Mouse (Mus musculus): Measurements from ENCODE around the gene Zfp287. TPM values are rescaled to one million over a fixed set of nuclear protein-coding genes. Genes with fewer than 3 reads are reported as not detected.

Gene Zfp287
- polyA plus RNA-seq, 1 experiment from 2014 or later: 15.1 TPM

GRCm38 (mm10) chr11:62695126-62695525 is 36.6 kb downstream of the Zfp287 start:
- WGBS: 94% methylated on average over 8 of the region's 8 CpGs
- ATAC-seq (ENCODE audit: low FRiP score, low read depth): no peak
- H3K36me3 ChIP-seq: no peaks in the 10 kb centered on the region
- no peak overlapping the region for H3K4me3 ChIP-seq
- H3K27ac ChIP-seq: no peak overlapping the region
- H3K27me3 ChIP-seq: no peaks in the 10 kb centered on the region
- H3K9me3 ChIP-seq: no peaks in the 10 kb centered on the region
- H3K4me1 ChIP-seq: no peaks in the 10 kb centered on the region
- H3K4me2 ChIP-seq (replicated peaks): no peak overlapping the region
- no peak overlapping the region for H3K9ac ChIP-seq

DNA sequence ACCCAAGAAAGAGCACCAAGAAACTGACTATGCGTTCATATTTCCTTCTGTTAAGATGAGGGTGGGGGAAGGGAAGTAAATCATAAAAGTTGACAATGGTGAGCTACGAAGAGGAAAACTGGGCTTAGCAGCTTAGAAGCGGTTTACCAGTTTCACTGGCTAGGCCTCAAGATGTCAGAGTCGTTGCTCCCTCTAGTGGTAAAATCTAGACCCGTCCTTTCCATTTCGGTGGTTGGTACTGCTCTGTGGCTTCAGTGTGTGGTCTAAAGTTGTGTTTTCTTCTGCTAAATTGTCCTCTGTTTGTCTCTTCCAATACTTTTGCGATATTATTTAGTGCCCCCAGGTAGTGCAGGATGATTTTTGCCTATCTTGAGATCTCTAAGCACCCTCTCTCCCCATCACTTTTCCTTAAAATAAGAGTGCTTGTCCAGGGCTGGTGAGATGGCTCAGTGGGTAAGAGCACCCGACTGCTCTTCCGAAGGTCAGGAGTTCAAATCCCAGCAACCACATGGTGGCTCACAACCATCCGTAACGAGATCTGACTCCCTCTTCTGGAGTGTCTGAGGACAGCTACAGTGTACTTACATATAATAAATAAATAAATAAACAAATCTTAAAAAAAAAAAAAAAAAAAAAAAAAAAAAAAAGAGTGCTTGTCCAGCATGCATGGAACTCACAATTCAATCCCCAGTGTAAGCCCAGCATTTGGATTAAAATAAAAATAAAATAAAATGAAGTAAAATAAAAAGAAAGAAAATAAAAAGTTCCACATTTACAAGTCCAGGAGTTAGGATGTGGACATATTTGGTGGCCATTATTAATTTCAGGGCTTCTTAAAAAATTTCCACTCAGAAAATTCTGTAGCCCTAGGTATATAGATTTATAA is 38.2 kb downstream of the Zfp287 start:
- 24% methylated on average over 11 of the region's 11 CpGs for whole genome bisulfite sequencing
- Histone ChIP-seq H3K27ac (no peak overlapping the region), H3K4me1 (no peaks in the 10 kb centered on the region), H3K9me3 (no peaks in the 10 kb centered on the region), H3K4me2 (replicated peaks) (no peak overlapping the region), H3K4me3 (no peak overlapping the region), H3K27me3 (no peaks in the 10 kb centered on the region), H3K36me3 (no peaks in the 10 kb centered on the region), H3K9ac (no peak overlapping the region)
- ATAC-seq (ENCODE audit: low FRiP score, low read depth): peak; percentile 72; the same call in 1 of the 2 replicates

DNA sequence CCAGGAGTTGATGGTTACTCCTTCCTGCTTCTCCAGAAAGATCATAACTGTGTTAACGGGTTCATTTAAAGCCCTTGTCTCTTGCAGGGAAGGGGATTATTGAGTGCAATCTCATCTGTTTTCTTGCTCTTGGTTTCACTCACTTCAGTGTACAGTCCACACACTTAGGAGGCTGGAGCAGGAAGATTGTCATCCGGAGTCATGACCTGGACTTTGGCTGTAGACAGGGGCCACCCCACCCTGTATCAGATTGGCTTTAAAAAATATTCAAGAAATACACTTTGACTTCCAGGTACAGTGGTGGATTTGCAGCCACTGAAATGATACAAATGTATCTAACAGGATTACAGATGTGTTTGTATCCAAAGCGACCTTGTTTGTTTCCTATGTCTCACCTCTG is 40.1 kb downstream of the Zfp287 start:
- no peaks in the 10 kb centered on the region for H3K27me3 ChIP-seq
- WGBS: 87% methylated on average over 3 of the region's 3 CpGs
- H3K4me1 ChIP-seq: no peaks in the 10 kb centered on the region
- no peak overlapping the region for H3K9ac ChIP-seq
- H3K36me3 ChIP-seq: no peaks in the 10 kb centered on the region
- no peak for ATAC-seq (ENCODE audit: low FRiP score, low read depth)
- H3K4me3 ChIP-seq: no peak overlapping the region
- no peak overlapping the region for H3K27ac ChIP-seq
- no peaks in the 10 kb centered on the region for H3K9me3 ChIP-seq
- no peak overlapping the region for H3K4me2 ChIP-seq (replicated peaks)

DNA sequence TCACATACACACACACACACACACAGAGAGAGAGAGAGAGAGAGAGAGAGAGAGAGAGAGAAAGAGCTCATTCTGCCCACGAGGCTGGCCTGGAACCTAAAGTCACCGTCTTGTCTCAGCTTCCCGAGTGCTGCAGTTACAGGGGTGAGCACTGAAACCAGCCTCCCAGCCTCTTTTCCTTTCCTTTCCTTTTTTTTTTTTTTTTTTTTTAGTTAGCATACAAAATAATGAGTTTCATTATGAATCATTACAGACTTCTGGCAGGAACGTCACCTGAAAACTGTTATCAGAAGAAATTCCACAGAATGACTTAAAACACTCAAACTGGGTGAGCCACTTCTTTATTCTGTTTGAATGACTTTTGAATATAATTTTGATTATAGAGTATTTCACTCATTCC is 51.8 kb downstream of the Zfp287 start:
- Histone ChIP-seq H3K27me3 (no peaks in the 10 kb centered on the region), H3K4me2 (replicated peaks) (no peak overlapping the region), H3K9me3 (no peaks in the 10 kb centered on the region), H3K4me1 (0 out of 2 replicates have a peak, but pooled peaks cover 3% of the 10 kb centered on the region), H3K27ac (no peak overlapping the region), H3K36me3 (no peaks in the 10 kb centered on the region), H3K4me3 (no peak overlapping the region), H3K9ac (no peak overlapping the region)
- ATAC-seq (ENCODE audit: low FRiP score, low read depth): no peak
- 82% methylated on average over 4 of the region's 4 CpGs for WGBS

- Histone ChIP-seq H3K27me3 (no peaks in the 10 kb centered on the region), H3K9me3 (no peaks in the 10 kb centered on the region), H3K9ac (no peak overlapping the region), H3K4me3 (no peak overlapping the region), H3K4me2 (replicated peaks) (no peak overlapping the region), H3K4me1 (0 out of 2 replicates have a peak, but pooled peaks cover 3% of the 10 kb centered on the region), H3K36me3 (no peaks in the 10 kb centered on the region), H3K27ac (no peak overlapping the region)
- 85% methylated on average over 7 of the region's 7 CpGs for WGBS
- no peak for ATAC-seq (ENCODE audit: low FRiP score, low read depth)
These were observed 52.8 kb downstream of the Zfp287 start for GRCm38 (mm10) chr11:62678778-62679354.

GRCm38 (mm10) chr11:62676290-62676596 is 55.5 kb downstream of the Zfp287 start:
- peak overlapping the region; percentile 50; the same call in 1 of the 2 replicates for H3K9ac ChIP-seq
- no peak overlapping the region for H3K4me3 ChIP-seq
- no peak for ATAC-seq (ENCODE audit: low FRiP score, low read depth)
- no peaks in the 10 kb centered on the region for H3K36me3 ChIP-seq
- 0 out of 2 replicates have a peak, but pooled peaks cover 3% of the 10 kb centered on the region for H3K4me1 ChIP-seq
- H3K9me3 ChIP-seq: no peaks in the 10 kb centered on the region
- no peak overlapping the region for H3K4me2 ChIP-seq (replicated peaks)
- 0 out of 2 replicates have a peak overlapping the region, but pooled peaks have one; percentile 55 for H3K27ac ChIP-seq
- H3K27me3 ChIP-seq: no peaks in the 10 kb centered on the region
- 92% methylated on average over 4 of the region's 4 CpGs for WGBS

DNA sequence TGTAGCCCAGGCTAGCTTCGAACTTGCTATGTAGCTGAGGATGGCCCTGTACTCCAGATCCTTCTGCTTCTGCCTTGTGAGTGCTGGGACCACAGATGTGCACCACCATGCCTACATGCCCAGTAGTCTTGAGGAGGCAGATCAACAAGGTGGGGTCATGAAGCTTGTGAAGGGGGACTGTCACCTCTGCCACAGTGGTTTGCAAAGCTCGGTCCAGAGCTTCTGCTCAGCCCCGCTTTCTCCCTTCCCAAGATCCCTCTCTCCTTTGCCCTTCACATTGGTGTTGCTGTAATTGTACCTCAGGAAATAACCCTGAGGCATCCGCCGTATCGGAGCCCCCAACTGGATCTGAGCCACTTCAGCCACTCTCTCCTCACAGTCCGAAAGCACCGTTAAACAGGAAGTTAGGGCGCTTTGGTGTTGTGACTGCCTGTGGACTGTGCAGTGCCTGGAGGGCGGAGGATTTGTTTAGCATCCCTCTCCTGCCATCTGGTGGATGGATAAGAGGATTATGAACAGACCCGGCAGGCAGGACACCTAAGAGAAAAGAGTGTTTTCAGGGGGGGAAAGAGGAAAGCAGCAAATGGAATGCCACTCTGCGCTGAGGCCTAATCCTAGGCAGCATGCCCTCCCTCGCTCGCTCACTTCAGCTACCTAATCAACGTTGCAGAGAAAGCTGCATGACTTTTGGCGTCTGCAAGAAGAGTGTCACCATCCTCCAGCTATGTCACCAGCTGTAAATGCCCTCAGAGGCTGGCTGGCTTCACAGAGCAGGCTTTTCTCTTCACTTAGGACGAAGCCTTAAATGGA is 56.0 kb downstream of the Zfp287 start:
- 17% methylated on average over 17 of the region's 17 CpGs for WGBS
- H3K9me3 ChIP-seq: no peaks in the 10 kb centered on the region

DNA sequence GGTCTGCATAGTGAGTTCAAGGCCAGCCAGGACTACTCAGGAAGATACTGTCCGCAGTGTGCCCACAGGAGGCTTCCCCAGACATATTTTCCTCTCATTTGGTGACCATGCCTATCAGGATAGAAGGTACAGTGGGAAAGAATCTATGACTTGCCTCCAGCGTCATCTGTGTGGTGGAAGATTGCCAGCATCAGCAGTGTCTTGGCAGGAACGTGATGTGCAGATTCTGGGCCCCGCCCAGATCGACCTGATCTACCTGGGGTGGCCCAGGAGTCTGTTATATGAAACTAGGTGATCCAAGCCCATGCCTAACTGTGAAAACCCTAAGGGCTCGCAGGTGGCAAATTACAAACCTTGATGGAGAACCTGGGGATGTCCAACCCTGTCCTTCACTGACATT is 61.7 kb downstream of the Zfp287 start:
- no peak for ATAC-seq (ENCODE audit: low FRiP score, low read depth)
- Histone ChIP-seq H3K4me1 (no peaks in the 10 kb centered on the region), H3K27me3 (no peaks in the 10 kb centered on the region), H3K4me2 (replicated peaks) (no peak overlapping the region), H3K27ac (no peak overlapping the region), H3K36me3 (peaks cover 25% of the 10 kb centered on the region), H3K9me3 (no peaks in the 10 kb centered on the region), H3K9ac (no peak overlapping the region), H3K4me3 (no peak overlapping the region)
- WGBS: 84% methylated on average over 6 of the region's 6 CpGs

More for the DNA sequence above, 56.0 kb downstream of the Zfp287 start:
- H3K27me3 ChIP-seq: no peaks in the 10 kb centered on the region
- H3K36me3 ChIP-seq: no peaks in the 10 kb centered on the region
- peak overlapping the region; percentile 67 for H3K9ac ChIP-seq
- ATAC-seq (ENCODE audit: low FRiP score, low read depth): peak; percentile 93
- H3K4me1 ChIP-seq: 0 out of 2 replicates have a peak, but pooled peaks cover 3% of the 10 kb centered on the region
- peak overlapping the region; percentile 55; the same call in 1 of the 2 replicates for H3K27ac ChIP-seq
- H3K4me2 ChIP-seq (replicated peaks): peak overlapping the region; percentile 62
- peak overlapping the region; percentile 33 for H3K4me3 ChIP-seq

- Histone ChIP-seq H3K4me1 (no peaks in the 10 kb centered on the region), H3K36me3 (peaks cover 30% of the 10 kb centered on the region), H3K27me3 (no peaks in the 10 kb centered on the region), H3K9ac (no peak overlapping the region), H3K4me2 (replicated peaks) (no peak overlapping the region), H3K9me3 (no peaks in the 10 kb centered on the region), H3K4me3 (no peak overlapping the region), H3K27ac (no peak overlapping the region)
- ATAC-seq (ENCODE audit: low FRiP score, low read depth): no peak
- WGBS: 76% methylated on average over 12 of the region's 12 CpGs
These were observed 62.2 kb downstream of the Zfp287 start for GRCm38 (mm10) chr11:62669471-62669870.

- 94% methylated on average over 5 of the region's 5 CpGs for WGBS
These were observed 62.7 kb downstream of the Zfp287 start for GRCm38 (mm10) chr11:62668986-62669385.

GRCm38 (mm10) chr11:62664250-62664649 is 67.5 kb downstream of the Zfp287 start:
- Histone ChIP-seq H3K36me3 (peaks cover 47% of the 10 kb centered on the region), H3K27me3 (no peaks in the 10 kb centered on the region), H3K4me3 (no peak overlapping the region), H3K9ac (no peak overlapping the region), H3K27ac (no peak overlapping the region), H3K9me3 (no peaks in the 10 kb centered on the region), H3K4me2 (replicated peaks) (no peak overlapping the region), H3K4me1 (no peaks in the 10 kb centered on the region)
- ATAC-seq (ENCODE audit: low FRiP score, low read depth): no peak
- 89% methylated on average over 6 of the region's 6 CpGs for WGBS

More at GRCm38 (mm10) chr11:62668986-62669385, 62.7 kb downstream of the Zfp287 start:
- H3K4me1 ChIP-seq: no peaks in the 10 kb centered on the region
- no peaks in the 10 kb centered on the region for H3K27me3 ChIP-seq
- no peak for ATAC-seq (ENCODE audit: low FRiP score, low read depth)
- H3K4me2 ChIP-seq (replicated peaks): no peak overlapping the region
- no peak overlapping the region for H3K9ac ChIP-seq
- no peak overlapping the region for H3K27ac ChIP-seq
- H3K9me3 ChIP-seq: no peaks in the 10 kb centered on the region
- peaks cover 34% of the 10 kb centered on the region for H3K36me3 ChIP-seq
- H3K4me3 ChIP-seq: no peak overlapping the region

DNA sequence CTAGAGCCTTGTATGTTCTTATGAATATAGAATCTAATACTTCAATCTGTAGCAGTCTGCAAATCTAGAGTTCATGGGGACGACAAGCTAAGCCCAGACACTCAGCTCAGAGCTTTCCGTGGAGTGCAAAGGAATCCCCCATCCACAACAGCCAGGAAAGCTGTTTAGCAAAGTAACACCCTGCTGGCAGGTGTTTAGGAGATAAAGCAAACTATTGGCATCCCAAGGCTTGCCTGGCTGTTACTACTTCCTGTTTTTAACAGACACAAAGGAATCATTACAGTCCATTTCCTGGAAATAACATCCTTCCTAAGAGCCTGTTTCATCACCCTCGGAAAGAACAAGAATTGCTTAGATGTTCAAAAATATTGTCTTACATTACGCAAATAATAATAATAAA is 70.8 kb downstream of the Zfp287 start:
- Histone ChIP-seq H3K4me3 (no peak overlapping the region), H3K36me3 (peaks cover 46% of the 10 kb centered on the region)

More for the DNA sequence above, 70.8 kb downstream of the Zfp287 start:
- H3K4me2 ChIP-seq (replicated peaks): no peak overlapping the region
- no peak overlapping the region for H3K9ac ChIP-seq
- no peaks in the 10 kb centered on the region for H3K4me1 ChIP-seq
- no peak for ATAC-seq (ENCODE audit: low FRiP score, low read depth)
- H3K27me3 ChIP-seq: no peaks in the 10 kb centered on the region
- no peak overlapping the region for H3K27ac ChIP-seq
- WGBS: 55% methylated on average over 4 of the region's 4 CpGs
- no peaks in the 10 kb centered on the region for H3K9me3 ChIP-seq

All from limb, embryonic 13.5 days (tissue).